Mouse (Mus musculus): ENCODE measurements at regions not wholly inside any gene's neighbourhood (a gene's known extent, or its start where the extent isn't known, plus 50 kb on each side); places are given as distances from the start of the nearest gene placed in this dataset.

DNA sequence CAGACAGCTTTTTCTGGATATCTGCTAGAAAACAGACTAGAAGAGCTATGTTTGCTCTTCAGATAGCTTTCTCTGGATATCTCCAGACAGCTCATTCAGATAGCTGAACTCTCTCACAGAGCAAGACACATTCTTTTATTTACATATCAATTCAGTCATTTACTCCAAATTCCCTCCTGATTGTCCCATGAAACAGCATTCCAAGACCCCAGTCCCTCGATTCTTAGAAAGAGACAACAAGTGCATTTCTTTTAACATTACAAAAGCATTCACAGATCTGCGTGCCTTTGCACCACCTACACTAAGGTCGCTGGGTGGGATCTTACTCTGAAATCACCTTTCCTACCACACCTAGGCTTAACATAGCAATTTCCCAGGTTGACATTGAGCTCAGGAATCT, 1039.5 kb upstream of the Ddx18 start:
- DNase-seq (ENCODE audit: low spot score): no peak

DNA sequence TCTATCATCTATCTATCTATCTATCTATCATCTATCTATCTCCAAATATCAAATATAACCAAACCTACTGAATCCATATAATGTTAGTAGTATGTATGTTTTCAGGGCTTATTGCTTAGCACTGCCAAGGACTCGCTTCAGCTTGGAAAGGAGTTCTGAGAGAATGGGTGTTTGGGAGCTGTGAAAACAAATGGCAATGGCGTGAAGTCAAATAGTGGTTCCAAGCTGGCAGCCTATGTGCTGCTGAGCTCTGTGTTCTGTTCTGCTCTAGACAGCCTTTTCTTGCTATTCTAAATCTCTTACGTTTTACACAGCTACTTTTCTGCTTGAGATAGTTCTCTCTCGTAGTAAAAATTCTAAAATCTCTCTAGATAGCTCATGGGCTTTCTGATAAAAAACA, 1008.2 kb upstream of the Ddx18 start:
- no peak for DNase-seq (ENCODE audit: low spot score)

DNA sequence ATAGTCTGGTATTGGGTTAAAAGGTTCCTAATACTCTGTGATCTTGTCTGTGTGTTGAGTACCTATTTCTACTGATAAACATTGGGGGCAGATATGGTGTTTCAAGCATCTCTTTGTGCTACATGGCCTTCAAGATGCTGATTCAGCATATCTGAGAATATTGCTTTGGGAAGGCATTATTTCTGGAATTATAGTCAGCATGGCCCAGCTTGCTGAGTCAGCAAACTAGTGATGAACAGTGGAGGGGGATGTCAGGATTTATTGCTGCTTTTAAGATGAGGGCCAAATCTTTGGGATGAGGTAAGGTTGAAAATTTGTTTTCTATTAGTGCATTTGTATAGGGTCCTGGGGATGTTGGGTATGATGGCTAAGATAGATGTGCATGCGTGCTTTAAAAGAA, 983.8 kb upstream of the Ddx18 start:
- no peak for DNase-seq (ENCODE audit: low spot score)

DNA sequence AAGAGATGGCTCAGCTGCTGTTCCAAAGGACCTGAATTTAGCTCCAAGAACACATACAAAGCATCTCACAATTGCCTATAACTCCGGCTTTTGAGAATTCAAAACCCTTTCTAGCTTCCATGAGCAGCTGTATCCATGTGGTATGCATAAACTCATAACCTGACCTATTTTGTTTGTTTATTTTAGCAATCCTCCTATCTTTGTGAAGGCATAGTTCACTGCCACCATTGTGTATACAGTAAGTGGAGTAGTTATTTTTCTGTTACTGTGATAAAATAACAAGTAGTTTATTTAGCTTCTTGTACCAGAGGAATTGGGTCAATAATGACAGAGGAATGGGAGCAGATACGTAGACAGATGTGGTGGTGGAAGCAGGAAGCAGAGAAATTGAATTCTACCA, 941.8 kb upstream of the Ddx18 start:
- DNase-seq (ENCODE audit: low spot score): no peak

DNA sequence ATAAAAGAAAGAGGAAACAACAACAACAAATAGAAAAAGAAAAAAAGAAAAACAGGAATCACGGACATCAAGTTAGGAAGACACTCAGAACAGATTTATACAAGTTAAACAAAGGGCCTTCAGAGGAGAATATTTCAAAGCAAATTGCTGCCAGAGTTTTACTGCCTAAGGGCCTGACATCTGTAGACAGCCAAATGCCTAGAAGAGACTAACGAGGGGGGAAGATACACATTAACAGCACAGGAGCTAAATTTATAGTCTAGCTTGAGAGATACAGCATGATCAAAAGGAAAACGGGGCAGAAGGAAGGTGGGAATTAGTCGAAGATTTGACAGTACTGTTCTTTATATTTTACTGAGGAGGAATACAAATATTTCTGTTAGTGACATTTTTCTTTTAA, 933.9 kb upstream of the Ddx18 start:
- no peak for DNase-seq (ENCODE audit: low spot score)

DNA sequence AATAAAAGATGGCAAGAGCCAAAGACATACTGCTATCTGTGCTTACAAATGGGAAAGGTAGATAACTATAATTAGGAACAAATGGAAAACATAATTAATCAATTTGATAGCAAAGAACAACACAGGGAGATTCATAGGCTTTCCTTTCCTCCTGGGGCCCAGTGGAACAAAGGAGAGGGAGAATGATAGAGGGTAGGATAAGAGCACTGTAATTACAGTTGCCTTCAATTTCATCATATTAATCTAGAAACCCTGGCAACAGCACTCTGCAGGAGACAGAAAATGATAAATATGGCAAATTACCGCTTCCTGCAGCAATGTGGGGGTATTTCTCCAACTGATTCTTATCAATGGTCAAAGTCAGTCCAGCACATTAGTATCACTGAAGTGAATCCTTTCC, 910.2 kb upstream of the Ddx18 start:
- no peak for DNase-seq (ENCODE audit: low spot score)

DNA sequence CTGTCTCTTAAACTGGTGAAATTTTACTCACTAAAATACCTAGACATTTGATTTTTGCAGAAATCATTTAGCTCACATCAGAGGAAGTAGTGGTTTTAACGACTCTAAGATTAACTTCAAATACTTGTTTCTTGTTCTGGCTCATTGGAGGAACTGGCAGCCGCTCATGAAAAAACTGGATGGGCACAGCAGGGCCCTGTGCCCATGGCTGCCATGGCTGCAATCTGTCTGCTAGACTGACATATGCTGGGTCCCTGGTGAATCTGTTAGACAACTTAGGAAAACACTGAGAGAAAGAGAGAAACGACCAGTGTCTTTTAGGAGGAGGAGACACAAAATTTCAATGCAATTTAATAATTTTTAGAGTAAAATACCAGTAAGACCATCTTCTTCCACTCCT, 896.1 kb upstream of the Ddx18 start:
- DNase-seq (ENCODE audit: low spot score): no peak

DNA sequence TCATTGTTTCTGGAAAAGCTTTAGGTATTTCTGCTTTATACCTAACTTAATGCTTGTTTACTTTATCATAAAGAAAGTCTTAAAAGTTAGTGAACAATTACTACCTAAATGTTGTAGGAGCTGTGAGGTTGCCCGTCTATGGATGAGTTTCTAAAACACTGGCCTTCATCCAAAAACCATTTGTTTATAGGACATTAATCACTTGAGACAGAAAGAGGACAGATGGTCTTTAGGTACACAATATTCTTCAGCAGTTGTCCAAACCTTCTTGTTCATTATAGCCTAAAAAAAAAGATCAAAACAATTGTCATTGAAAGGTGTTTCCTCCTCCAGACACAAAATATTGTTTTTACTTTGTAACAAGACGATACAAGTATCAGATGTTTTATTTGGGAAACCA, 891.3 kb upstream of the Ddx18 start:
- DNase-seq (ENCODE audit: low spot score): no peak

DNA sequence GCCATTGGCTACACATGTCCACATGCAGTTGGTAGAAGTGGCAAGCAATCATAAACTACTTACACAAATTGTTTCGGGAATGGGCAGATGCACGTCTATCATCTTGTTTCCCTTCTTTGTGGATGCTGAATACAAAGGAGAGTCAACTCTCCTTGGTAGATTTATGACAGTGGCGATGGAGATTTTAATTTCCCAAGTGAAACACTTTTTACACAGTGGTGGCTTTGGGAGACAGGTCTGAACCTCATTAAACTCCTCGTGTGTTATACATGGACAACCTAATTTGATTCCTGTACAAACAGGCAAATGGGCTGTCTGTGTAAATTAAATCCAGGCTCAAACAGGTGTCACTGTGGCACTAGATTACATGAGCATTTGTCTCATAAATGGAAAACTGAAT, 887.1 kb upstream of the Ddx18 start:
- DNase-seq (ENCODE audit: low spot score): no peak

DNA sequence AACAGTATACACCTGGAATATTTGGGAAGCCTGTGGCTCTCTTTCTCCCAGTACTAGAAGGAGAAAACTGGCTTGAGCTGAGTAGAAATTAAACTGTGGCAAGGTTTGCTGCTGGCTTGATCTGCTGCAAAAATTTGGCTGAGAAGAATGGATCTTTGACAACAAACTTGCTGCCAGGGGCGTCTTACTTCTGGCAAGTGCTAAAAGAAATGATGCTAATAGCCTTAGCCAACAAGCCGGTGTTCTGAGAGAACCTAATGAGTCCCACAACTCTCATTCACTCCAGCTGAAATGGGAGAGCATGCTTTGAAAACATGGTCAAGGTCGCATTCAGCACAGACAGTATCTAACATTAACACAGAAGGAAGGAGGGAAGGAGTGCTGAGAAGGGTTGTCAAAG, 885.8 kb upstream of the Ddx18 start:
- no peak for DNase-seq (ENCODE audit: low spot score)

DNA sequence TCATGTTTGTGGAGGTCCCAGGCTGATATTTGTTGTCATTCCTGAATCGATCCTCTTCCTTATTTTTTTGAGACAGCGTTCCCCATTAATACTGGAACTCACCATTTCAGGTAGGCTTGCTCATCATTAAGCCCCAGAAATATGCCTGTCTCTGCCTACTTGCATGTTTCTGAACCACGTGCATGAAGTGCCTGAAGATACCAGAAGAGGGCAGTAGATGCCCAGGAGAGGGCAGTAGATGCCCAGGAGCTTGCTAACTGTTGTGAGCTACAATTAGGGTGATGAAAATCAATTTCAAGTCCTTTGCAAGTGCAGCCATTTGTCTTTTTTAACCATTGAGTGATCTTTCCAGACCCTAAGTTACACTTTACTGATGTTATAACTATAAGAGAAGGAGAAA, 871.6 kb upstream of the Ddx18 start:
- no peak for DNase-seq (ENCODE audit: low spot score)

DNA sequence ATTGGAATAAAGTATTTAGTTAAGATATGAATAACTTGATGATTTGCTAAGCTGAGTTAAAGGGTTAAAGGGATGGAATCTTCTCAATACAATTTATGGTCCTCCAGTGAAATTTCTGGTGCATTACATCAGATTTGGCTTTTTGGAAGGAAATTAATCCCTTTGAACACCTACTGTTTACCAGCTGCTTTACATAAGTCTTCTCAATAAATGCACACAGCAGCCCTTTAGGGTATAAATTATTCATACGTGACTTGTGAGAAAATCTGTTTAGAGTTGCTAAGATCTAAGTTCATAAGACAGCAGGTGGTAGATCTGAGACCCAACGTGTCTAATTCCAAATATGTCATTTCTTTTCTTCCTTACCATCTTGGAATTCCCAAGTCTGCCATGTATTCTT, 855.7 kb upstream of the Ddx18 start:
- DNase-seq (ENCODE audit: low spot score): no peak

DNA sequence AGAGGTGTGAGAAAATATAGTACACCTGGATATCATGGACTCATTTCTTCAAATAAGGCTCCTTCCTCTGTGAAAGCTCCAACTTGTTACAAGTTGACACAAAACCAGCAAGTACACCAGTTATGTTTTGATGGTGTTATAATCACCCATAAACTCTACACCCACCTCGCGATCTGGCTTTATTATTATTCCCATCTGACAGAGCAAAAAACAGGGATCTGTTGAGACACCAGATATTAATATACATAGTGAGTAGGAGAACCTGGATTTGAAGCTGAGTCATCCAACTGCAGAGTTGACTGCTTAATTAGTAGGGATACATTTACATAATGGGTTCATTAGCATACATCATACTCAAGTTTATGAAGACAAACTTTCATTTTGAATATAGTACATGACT, 828.6 kb upstream of the Ddx18 start:
- no peak for DNase-seq (ENCODE audit: low spot score)

DNA sequence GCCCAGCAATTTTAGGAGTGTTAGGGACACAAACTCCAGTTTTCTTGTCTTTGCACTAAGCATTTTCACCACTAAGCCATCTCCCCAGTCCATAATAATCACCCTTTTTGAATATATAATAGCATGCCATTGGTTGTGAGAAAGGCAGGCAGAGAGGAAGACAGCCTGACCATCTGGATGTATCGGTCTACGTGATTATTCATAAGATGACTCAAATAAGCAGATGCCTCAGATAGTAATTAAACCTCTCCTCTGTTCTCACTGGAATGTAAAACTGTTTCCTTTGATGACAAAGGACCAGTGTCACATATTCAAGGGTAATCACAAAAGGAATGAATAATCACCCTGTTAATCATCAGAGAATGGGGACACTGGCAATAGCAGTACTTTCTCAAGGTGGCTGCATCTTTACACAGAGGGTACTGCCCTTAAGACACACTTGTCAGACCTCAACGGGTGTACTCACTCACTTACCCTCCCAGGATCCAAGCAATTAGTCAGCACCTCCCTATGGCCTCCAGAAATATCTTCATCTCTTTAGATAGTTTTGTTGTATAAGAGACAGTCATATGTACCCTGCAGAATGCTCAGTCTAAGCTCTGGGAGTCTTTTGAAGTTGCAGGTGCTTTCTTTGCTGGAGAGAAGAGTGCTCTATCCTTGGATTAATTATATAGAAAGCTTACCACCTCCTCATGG, 826.0 kb upstream of the Ddx18 start:
- no peak for DNase-seq (ENCODE audit: low spot score)

DNA sequence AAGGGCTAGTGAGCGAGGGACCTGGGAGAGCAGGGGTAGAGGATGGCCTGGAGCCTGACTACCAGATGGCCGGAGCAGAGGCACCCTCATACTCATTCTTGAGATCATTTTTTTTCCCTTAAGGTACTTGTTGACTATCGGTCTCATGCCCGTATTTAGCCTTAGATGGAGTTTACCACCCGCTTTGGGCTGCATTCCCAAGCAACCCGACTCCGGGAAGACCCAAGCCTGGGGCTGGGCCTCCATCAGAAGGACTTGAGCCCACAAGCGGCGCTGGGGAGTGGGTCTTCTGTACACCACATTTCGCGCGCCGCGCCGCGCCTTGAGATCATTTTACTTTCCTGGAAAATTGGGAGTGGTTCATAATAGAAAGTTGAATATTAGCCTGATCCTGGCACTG, 789.2 kb upstream of the Ddx18 start:
- peak; percentile 100 for DNase-seq (ENCODE audit: low spot score)

DNA sequence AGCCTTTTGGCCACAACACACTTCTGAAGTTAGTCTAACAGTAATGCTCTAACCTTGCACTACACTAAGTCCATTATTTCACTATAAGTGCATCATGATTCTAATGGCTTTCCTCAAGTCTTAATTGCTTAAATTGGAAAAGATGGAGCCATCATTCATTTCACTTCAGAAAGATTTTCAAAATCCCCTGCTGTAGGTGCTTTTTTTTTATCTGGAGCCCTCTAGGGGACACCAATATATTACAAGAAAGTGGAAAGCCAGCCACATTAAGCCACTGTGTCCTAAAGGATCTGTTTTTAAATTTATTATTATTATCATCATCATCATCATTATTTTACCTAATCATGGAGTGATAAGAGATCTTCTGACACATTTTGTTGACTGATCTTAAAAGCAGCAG, 783.7 kb upstream of the Ddx18 start:
- DNase-seq (ENCODE audit: low spot score): no peak

DNA sequence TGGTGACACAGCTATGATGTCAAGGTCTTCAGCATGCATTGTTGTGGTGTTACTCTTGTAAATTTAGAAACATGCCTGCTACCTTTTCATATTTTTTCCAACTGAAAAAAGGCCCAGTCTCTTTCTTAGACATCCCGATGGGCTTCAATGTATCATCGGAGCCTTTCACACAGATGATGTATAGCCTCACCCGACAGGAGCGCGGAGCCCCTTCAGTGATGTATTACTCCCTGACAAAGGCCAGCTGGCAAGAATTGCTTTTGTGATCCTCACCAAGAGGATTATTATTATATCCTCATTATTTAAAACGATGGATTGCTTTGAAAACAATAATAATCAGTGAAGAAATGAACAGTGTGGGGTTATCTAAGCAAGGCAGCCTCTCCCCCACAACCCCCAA, 765.5 kb upstream of the Ddx18 start:
- no peak for DNase-seq (ENCODE audit: low spot score)

DNA sequence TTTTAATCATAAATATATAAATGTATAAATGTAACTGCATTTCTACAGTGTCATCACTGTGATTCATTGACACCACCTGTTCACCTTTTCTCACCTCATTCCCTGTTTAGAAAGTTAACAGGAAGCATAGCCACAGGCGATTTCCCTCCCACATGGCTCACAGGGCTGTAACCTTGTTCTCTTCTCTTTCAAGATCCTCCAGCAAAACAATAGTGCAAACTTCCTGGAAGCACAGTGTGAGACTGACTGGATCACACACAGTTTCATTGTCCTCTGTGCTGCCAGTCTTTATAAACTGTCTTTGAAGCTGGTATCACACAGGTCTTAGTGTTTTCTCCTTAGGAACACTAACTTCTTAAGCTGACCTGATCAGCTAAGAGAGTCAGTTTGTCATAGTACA, 760.5 kb upstream of the Ddx18 start:
- no peak for DNase-seq (ENCODE audit: low spot score)

Measured in ovary, postnatal 14 days (tissue).